Mouse (Mus musculus): ENCODE results near the gene Mlf1.

Mlf1 gene

DNA sequence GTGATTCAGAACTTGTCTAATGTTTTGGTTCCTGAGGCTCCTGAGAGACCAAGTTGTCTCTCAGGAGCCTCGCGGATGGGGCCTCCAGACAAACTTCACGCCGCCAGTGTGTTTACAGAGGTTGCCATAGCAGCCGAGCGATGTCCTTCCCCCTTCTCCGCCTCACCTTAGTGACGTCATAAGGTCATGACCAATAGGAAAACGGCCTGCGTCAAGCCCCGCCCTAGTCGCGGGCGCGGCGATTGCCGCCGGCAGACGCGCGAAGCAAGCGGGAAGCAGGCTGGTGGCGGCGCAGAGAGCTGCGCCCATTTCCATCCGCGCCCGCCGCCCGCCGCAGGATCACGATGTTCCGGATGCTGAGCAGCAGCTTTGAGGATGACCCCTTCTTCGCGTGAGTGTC is at the start of gene Mlf1:
Gene Mlf1, plus strand, starts transcription at position 226 of the 400 bp plus-strand sequence.
- in situ Hi-C loops (cut with MboI, MseI): no loop called here

GRCm38 (mm10) chr3:67339558-67339957 is 34.3 kb upstream of the Mlf1 start:
- in situ Hi-C loops (cut with MboI, MseI): loop anchor here (25.0 kb wide), 1 partner anchor 377 kb away; no protein-coding TSS in a partner anchor

- in situ Hi-C loops (cut with MboI, MseI): loop anchor here (25.0 kb wide), 1 partner anchor 379 kb away; no protein-coding TSS in a partner anchor
Measured at GRCm38 (mm10) chr3:67340921-67341320, 33.0 kb upstream of the Mlf1 start.

DNA sequence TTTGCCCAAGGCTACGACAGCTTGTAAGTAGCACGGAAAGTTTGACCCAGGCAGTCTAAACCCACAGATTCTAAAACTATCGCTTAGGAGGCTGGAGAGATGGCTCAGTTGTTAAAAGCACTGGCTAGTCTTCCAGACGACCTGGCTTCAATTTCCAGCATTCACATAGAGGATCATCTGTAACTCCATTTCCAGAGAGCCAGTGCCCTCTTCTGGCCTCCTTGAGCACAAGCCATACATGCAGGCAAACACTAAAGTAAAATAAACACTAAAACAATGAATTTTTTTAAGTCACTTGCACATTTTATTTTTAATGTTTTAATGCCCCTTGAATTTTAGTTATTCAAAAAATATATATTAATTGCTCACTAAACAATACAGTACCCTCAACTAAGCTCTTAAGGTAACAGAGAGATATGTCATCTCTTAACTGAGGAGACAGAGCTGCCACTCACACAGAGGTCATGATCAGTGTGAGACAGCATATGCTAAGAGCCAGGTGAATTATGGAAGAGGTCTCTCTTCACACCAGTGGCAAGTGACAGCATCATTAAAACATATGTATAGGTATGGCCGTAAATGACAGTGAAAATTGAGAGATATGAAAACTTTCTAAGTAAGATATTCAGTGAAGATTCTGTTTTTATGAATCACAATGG is 30.8 kb upstream of the Mlf1 start:
- in situ Hi-C loops (cut with MboI, MseI): loop anchor here (25.0 kb wide), 1 partner anchor 381 kb away; no protein-coding TSS in a partner anchor

GRCm38 (mm10) chr3:67344599-67344998 is 29.3 kb upstream of the Mlf1 start:
- in situ Hi-C loops (cut with MboI, MseI): loop anchor here (25.0 kb wide), 1 partner anchor 382 kb away; no protein-coding TSS in a partner anchor

DNA sequence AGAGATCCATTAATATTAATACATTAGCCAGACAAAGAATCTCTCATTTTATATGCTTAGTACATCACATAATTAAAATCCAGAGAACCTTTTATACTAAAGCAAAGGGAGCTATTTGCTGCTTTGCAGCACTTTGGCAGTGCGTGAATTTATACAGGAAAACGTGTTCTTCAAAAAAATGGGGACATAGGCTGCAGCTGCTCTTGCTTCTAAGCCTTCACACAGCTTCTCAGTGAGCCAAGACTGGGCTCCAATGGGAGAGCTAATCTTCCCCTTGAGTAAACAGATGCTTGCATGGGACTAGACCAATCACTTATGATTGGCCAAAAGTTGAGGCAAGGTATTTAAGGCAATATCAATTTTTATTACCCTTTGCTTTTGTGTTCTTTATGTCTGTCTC is 27.2 kb upstream of the Mlf1 start:
- in situ Hi-C loops (cut with MboI, MseI): loop anchor here (5.0 to 25.0 kb wide), 2 partner anchors 384 to 939 kb away; no protein-coding TSS in a partner anchor

GRCm38 (mm10) chr3:67351406-67352127 is 22.3 kb upstream of the Mlf1 start:
- in situ Hi-C loops (cut with MboI, MseI): no loop called here

- in situ Hi-C loops (cut with MboI, MseI): no loop called here
Measured at GRCm38 (mm10) chr3:67352128-67352762, 21.7 kb upstream of the Mlf1 start.

DNA sequence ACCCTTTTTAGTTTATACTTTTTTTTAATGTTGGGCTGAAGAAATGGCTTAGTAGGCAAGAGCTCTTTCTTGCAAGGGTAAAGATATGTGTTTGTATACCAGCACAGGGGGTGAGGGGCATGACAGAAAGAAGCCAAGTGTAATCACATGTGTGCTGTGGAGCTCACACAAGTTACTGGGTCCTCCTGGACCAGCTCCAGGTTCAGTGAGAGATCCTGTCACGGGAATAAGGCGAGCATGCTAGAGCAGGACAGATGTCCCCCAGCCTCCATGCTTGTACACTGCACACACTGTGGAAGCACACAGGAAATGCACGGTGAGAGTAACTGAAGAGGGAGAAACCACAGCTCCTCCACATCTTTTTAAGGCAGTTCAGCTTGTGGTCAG is 21.1 kb upstream of the Mlf1 start:
- in situ Hi-C loops (cut with MboI, MseI): no loop called here

DNA sequence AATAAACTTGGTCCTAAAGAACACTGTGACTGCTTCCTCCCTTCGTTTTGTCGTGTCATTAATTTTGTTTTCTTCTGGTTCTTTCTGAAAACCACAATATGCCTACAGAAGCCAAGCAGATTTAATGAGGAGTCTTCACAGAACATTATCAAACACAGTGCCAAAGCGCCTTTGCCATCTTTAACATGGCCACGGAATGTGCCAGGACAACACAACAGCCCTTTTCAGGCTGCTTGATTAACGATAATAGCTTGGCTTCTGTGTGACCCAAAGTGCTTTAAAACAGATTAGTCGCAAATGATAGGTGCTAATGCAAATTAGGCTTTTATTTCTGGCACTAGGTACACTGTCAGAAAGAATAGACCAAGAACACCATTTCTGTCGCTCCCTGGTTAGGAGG is 15.5 kb upstream of the Mlf1 start:
- in situ Hi-C loops (cut with MboI, MseI): no loop called here

DNA sequence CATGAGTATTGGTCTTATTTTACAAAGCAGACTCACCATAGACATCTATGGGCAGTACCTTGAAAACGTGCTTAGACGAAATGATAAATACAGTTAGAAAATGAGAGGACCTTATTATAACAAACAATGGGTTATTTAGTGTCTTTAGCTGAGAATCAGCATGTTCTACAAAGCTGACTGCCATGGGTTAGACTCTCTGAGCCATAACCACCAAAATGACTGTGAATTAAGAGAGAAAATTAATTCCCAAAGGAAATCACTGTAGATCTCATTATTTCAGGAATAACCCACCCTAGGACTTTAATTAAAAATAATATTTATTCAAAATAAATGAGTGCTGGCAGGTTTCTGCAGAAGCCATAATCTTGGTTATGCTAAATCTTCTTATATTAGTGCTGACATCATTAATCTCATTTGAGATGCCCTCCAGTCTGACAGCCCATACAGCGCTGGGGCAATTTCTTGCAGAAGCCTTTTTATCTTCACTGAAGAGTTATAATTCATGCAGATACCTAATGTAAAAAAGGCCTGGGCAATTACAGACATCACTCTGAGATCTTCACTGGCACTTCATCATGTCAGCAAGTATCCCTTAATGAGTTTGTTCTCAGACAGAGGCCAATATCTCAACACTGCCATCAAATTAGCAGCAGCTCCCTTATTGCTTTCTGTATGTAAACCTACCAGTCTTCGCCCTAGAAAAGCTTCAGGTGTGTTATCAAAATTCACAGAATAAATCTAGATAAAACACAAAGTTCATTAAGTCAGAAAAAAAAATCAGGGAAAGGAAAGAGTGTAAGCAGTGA is 7.6 kb upstream of the Mlf1 start:
- in situ Hi-C loops (cut with MboI, MseI): no loop called here

DNA sequence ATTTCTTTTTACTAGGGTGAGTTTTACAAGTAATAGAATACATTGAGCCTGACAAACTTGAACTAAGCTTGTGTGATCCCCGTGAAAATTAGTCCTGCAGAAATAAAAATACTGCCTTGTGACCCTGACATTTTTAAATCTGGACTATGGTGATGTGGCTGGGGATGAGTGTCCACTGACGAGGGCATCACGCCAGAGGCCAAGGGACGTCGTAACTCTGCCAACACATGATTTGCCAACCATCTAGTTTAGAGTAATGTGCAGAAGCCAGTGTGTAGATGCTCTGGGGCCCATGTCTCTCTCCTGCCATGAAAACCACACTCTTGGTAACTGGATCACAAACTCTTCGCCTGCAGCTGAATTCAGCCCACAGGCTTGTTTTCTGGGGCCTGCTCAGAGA is 6.4 kb upstream of the Mlf1 start:
- in situ Hi-C loops (cut with MboI, MseI): no loop called here

DNA sequence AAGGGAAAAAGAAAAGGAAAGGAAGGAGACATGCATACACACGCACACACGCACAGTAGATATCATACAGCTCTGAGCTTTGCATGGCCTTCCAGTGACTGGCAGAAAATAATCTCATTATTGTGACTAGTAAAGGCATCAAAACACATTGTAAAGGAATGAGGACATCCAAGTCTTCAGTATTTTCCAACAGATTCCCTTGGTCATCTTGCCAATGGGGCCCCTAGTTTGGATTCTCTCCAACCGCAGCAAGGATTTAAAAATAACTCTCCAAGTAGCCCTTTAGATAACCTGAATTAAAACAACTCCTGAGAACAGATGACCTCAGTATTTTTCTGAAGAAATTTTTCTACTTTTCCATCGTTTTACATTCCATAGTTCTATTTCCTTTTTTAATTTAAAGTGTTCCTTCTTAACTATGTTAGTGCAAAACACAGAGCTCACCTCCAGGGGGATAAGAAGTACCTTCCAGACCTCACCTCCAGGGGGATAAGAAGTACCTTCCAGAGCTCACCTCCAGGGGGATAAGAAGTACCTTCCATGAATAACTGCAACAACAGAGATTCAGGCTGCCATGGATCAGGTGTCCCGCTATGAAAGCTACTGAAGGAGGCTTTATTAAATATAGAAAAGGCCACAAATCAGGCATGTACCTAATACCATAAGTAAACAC is 4.4 kb upstream of the Mlf1 start:
- in situ Hi-C loops (cut with MboI, MseI): no loop called here

- in situ Hi-C loops (cut with MboI, MseI): no loop called here
Measured at GRCm38 (mm10) chr3:67372194-67372593, 1.7 kb upstream of the Mlf1 start.

DNA sequence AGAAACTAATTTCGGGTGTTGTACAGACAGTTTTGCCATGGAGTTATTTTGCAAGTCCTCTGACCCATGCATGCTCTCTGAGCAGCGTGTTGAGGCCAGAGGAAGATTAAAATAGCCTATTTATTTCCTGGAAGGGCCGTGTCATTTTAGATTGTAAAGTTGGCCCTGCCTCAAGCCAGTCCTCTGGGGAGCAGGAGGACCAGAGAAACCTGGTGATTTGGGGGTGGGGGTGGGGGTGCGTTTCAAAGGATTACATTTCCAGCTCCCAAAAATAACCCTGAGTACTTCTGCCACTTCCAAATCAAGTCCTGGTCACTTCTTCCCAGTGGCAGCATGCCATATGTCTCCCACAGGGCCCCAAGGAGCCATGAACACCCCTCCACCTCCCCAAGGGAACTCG is 1.1 kb upstream of the Mlf1 start:
- in situ Hi-C loops (cut with MboI, MseI): no loop called here

DNA sequence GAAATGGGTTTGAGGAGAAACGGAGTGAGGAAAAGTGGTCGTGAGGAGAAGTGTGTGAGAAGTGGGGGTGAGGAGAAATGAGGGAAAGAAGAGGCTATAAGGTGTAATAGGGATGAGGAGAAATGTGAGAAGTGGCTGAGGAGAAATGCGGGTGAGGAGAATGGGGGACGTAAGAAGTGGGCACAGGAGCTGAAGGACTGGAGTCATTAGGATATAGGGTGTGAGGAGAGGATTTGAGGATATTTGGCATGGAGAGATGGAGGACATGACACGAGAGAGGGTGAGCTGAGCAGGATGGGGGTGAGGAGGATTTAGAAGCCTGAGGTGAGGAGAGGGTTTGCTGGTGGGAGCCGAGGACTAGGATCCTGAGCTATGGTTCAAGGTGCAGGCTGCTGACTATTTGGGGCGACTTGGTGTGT is 472 bp downstream of the Mlf1 start:
- in situ Hi-C loops (cut with MboI, MseI): no loop called here

DNA sequence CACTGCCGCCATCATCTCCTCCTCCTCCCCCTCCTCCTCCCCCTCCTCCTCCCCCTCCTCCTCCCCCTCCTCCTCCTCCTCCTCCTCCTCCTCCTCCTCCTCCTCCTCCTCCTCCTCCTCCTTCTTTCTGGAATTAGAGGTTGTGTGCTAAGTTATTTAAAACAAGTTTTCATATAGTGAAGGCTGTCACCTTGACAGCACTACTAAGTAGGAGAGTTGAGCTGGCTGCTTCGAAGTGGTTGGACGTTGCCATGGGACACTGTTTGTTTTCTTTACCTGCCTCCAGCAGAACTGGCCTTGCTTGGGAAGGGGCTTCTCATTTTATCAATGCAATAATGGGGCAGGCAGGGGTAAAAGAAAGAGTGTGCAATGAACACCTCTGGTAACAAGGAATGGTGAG is 1.2 kb downstream of the Mlf1 start, which contains the start of gene Gm17402:
Gene Gm17402, minus strand, starts transcription at position 101 of the 400 bp plus-strand sequence.
- in situ Hi-C loops (cut with MboI, MseI): no loop called here

- in situ Hi-C loops (cut with MboI, MseI): no loop called here
Measured at GRCm38 (mm10) chr3:67378215-67378614, 4.3 kb downstream of the Mlf1 start.

- in situ Hi-C loops (cut with MboI, MseI): no loop called here
Measured at GRCm38 (mm10) chr3:67429338-67429998, 55.6 kb downstream of the Mlf1 start.

- in situ Hi-C loops (cut with MboI, MseI): loop anchor here (5.0 kb wide), 1 partner anchor 147 kb away; no protein-coding TSS in a partner anchor
Measured at GRCm38 (mm10) chr3:67429999-67430380, 56.1 kb downstream of the Mlf1 start, which contains the start of gene Gfm1. Gene Gfm1, plus strand, starts transcription at chr3:67430096.

All from T-helper 2 cell (primary cell).